Mouse (Mus musculus): ENCODE measurements around the gene Rpp25. TPM values are rescaled to one million over a fixed set of nuclear protein-coding genes. Genes with fewer than 3 reads are reported as not detected.

The Rpp25 gene
- polyA plus RNA-seq, 1 experiment from 2014 or later, result 0.76 TPM

DNA sequence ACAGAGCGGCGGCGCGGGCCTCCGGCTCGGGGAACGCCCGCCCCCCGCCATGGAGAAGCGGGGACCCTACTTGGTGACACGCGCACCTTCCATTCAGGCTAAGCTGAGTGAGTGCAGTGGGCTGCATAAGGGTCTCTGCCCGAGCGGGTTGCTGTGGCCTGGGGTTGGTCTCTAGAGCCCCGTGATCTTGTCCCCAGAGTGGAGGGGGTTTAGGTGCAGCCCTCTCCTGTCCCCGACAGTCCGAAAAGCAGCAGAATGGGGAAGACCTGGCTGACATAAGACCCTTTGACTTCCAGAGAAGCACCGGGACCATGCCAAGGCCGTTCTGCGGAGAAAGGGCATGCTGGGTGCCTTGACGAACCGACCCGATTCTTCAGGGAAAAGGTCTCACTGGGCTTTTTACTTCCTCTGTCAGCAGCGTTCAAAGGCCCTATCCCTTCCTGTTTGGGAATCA lies 33.9 kb downstream of the Rpp25 start:
- peak overlapping the region; percentile 83 for H3K4me2 ChIP-seq
- 0 out of 2 replicates have a peak, but pooled peaks have one; percentile 64 for ATAC-seq (ENCODE audit: insufficient number of reproducible peaks, insufficient read depth, low FRiP score, low TSS enrichment, low read depth)
- peaks cover 46% of the 10 kb centered on the region for H3K36me3 ChIP-seq
- peak overlapping the region; percentile 82 for H3K9ac ChIP-seq (replicated peaks)
- 2% methylated on average over 24 of the region's 24 CpGs for WGBS
- H3K4me1 ChIP-seq (replicated peaks), result peaks cover 18% of the 10 kb centered on the region
- H3K27me3 ChIP-seq, result no peaks in the 10 kb centered on the region
- no peaks in the 10 kb centered on the region for H3K9me3 ChIP-seq
- H3K27ac ChIP-seq, result peak overlapping the region; percentile 85
- peak overlapping the region; percentile 92 for H3K4me3 ChIP-seq (replicated peaks)

DNA sequence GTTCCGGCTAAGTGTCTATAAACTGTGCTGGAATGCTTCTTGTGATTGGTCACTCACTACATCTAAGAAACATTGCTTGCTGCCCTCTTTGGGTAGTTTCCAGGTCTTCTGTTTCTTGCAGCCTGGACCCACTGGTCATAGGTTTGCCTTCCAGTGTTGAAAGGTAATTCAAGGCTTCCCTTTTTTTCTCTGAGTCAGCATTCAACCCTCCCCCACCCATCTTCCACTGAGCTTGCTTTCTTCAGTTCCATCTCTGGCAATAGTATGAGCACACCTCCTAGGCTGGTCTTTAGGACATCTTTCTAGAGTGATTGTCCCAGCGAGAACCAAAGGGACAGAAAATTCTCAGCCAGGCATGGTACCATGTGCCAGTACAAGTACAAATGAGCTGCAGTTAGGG lies 35.7 kb downstream of the Rpp25 start:
- Histone ChIP-seq H3K4me3 (replicated peaks) (no peak overlapping the region), H3K36me3 (peaks cover 50% of the 10 kb centered on the region), H3K4me1 (replicated peaks) (peaks cover 18% of the 10 kb centered on the region), H3K27ac (no peak overlapping the region), H3K9me3 (no peaks in the 10 kb centered on the region), H3K9ac (replicated peaks) (0 out of 2 replicates have a peak overlapping the region, but pooled peaks have one; percentile 1), H3K27me3 (no peaks in the 10 kb centered on the region), H3K4me2 (no peak overlapping the region)
- ATAC-seq (ENCODE audit: insufficient number of reproducible peaks, insufficient read depth, low FRiP score, low TSS enrichment, low read depth), result no peak
- 90% methylated on average over 2 of the region's 2 CpGs for WGBS

DNA sequence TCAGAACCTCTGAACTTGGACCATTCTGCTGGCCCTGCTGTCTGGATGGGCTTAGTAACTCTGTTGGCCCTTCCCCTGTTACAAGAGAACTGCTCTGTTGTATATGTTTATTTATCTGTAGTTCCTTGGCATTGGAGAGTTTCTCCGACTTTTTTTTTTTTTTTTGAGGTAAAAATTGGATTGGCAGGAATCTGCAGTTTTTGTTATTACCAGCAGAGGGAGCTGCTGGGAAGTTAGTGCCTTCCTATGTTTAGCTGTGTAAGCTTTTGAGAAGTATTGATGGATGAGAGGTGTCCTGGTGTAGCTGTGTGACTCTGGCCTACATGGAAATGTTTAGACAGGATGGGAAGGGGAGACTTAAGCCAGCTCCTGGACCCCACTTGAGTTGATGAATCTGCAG lies 37.5 kb downstream of the Rpp25 start:
- no peak overlapping the region for H3K27ac ChIP-seq
- H3K9me3 ChIP-seq, result no peaks in the 10 kb centered on the region
- WGBS, result 19% methylated on average over 1 of the region's 1 CpGs
- H3K4me3 ChIP-seq (replicated peaks), result no peak overlapping the region
- peaks cover 18% of the 10 kb centered on the region for H3K4me1 ChIP-seq (replicated peaks)
- H3K9ac ChIP-seq (replicated peaks), result no peak overlapping the region
- H3K4me2 ChIP-seq, result no peak overlapping the region
- no peaks in the 10 kb centered on the region for H3K27me3 ChIP-seq
- no peak for ATAC-seq (ENCODE audit: insufficient number of reproducible peaks, insufficient read depth, low FRiP score, low TSS enrichment, low read depth)
- peaks cover 67% of the 10 kb centered on the region for H3K36me3 ChIP-seq

DNA sequence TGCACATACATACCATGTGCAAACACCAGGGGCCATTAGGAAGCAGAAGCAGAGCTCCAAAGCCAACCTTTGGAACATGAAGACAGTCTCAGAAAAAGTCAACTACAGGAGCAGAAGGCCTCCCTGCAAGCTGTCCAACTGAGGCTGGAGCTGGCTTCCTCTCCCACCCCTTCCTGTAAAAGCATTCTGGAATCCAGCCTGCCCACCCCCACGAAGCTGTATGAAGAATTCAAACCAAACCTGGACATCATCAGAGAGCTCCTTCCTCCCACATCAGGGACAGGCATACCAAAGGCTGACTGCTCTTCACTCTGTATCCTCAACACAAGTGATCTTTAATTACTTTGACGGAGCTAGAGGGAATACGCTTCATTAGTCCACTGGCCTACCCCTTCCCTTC lies 40.1 kb downstream of the Rpp25 start:
- Histone ChIP-seq H3K4me2 (no peak overlapping the region), H3K36me3 (peaks cover 92% of the 10 kb centered on the region)
- WGBS, result 67% methylated on average over 3 of the region's 3 CpGs

DNA sequence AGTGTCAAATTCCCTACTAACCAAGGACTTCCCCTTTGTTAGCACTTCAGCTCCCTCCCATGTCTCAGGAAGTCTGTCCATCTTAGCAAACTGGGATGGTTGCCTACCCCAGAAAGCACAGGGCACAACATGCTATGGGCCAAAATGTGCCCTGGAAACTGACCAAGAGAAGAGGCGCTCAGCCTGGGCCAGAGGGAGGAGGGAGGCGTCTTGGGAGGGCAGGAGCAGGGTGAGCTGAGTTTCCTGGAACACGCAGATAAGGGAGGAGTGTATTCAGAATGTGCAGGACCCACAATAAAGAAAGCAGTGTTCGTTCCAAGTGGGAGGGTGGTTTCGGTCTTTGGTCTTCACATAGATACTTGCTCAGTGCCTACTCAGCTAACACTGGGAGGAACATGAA lies 43.5 kb downstream of the Rpp25 start:
- whole genome bisulfite sequencing, result 89% methylated on average over 5 of the region's 5 CpGs
- no peaks in the 10 kb centered on the region for H3K27me3 ChIP-seq
- no peak overlapping the region for H3K4me3 ChIP-seq (replicated peaks)
- H3K4me1 ChIP-seq (replicated peaks), result peaks cover 7% of the 10 kb centered on the region
- H3K9ac ChIP-seq (replicated peaks), result no peak overlapping the region
- no peak overlapping the region for H3K27ac ChIP-seq
- no peak for ATAC-seq (ENCODE audit: insufficient number of reproducible peaks, insufficient read depth, low FRiP score, low TSS enrichment, low read depth)
- no peaks in the 10 kb centered on the region for H3K9me3 ChIP-seq
- H3K36me3 ChIP-seq, result peaks cover 85% of the 10 kb centered on the region
- H3K4me2 ChIP-seq, result no peak overlapping the region

More for the DNA sequence above, 40.1 kb downstream of the Rpp25 start:
- Histone ChIP-seq H3K9me3 (no peaks in the 10 kb centered on the region), H3K27ac (no peak overlapping the region), H3K27me3 (no peaks in the 10 kb centered on the region), H3K4me3 (replicated peaks) (no peak overlapping the region), H3K4me1 (replicated peaks) (peaks cover 3% of the 10 kb centered on the region), H3K9ac (replicated peaks) (no peak overlapping the region)
- no peak for ATAC-seq (ENCODE audit: insufficient number of reproducible peaks, insufficient read depth, low FRiP score, low TSS enrichment, low read depth)

DNA sequence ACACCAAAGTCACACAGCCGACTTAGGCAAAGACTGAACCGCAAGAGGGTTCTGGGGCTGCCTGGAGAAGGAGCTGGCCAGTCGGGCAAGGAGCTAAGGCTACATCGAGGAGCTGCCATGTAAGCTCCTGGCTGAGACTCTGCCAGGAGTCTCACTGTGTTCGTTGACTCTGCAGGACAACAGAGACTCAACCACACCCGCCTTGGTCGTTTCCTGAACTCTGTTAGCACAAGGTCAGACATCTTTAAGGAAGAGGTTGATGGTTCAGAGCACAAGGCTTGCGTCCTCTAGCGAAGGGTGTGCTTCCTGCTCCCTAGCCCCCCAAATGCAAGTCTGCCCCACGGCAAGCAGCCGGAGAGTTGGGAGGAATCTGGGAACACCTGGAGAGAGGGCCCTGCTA lies 44.0 kb downstream of the Rpp25 start:
- no peak overlapping the region for H3K9ac ChIP-seq (replicated peaks)
- peaks cover 7% of the 10 kb centered on the region for H3K4me1 ChIP-seq (replicated peaks)
- peaks cover 79% of the 10 kb centered on the region for H3K36me3 ChIP-seq
- no peak overlapping the region for H3K4me3 ChIP-seq (replicated peaks)
- H3K9me3 ChIP-seq, result no peaks in the 10 kb centered on the region
- H3K27me3 ChIP-seq, result no peaks in the 10 kb centered on the region
- no peak overlapping the region for H3K27ac ChIP-seq
- no peak for ATAC-seq (ENCODE audit: insufficient number of reproducible peaks, insufficient read depth, low FRiP score, low TSS enrichment, low read depth)
- H3K4me2 ChIP-seq, result no peak overlapping the region
- WGBS, result 92% methylated on average over 11 of the region's 11 CpGs

DNA sequence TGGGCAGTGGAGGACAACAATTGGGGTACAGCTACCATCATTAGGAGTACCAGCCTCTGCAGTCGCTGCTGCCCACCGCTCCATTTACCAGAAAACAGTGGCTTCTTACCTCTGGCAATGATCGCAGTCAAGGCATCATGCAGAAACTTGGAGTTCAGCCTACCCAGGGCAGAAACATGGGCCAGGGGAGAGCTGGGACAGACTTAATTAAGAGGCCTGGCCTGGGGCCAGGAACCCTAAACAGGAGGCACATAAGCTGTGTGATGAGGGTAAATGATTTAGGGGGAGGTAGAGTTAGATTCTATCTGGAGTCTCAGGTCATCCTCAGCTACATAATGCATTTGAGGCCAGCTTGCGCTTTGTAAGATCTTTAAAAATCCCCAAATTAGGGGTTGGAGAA lies 45.4 kb downstream of the Rpp25 start:
- Histone ChIP-seq H3K27ac (no peak overlapping the region), H3K9ac (replicated peaks) (no peak overlapping the region), H3K4me1 (replicated peaks) (peaks cover 7% of the 10 kb centered on the region), H3K9me3 (no peaks in the 10 kb centered on the region), H3K4me2 (no peak overlapping the region), H3K27me3 (no peaks in the 10 kb centered on the region), H3K4me3 (replicated peaks) (no peak overlapping the region), H3K36me3 (peaks cover 66% of the 10 kb centered on the region)
- ATAC-seq (ENCODE audit: insufficient number of reproducible peaks, insufficient read depth, low FRiP score, low TSS enrichment, low read depth), result no peak
- WGBS, result 90% methylated on average over 4 of the region's 4 CpGs

DNA sequence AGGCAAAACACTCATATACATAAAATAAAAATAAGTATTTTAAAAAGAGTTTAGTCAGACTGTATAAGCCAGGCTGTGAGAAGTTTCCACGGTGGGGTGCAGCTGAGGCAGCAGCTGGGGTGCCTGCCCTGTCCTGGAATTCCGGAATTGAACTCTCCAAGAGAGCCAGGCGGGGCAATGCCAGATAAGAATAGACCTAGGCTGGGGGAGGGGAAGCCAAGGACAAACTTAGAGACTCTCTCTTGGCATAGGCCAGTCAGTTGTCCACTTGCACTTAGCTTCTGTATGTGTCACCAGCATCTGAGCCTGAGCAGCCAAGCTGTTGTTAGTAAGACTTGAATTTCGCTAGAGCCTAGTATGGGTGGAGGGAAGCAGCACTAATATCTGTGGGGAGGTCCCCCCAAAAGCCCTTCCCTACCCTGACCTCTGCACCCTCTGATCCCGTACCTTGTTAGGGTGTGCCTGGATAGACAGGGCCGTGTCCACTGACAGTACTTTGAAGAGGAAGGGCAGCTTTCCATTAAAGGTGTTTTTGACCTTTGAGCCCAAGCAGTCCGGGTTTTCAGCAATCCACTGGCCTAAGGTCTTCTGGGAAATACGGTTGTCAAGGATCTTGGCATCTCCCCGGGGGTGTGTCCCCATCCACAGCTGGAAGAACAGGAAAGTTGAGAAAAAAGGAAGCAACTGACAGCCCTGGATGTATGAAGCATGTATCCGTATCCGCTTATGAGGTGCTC lies 46.5 kb downstream of the Rpp25 start:
- no peaks in the 10 kb centered on the region for H3K27me3 ChIP-seq
- H3K27ac ChIP-seq, result no peak overlapping the region
- H3K9me3 ChIP-seq, result no peaks in the 10 kb centered on the region
- peaks cover 7% of the 10 kb centered on the region for H3K4me1 ChIP-seq (replicated peaks)
- H3K4me2 ChIP-seq, result no peak overlapping the region
- no peak overlapping the region for H3K4me3 ChIP-seq (replicated peaks)
- ATAC-seq (ENCODE audit: insufficient number of reproducible peaks, insufficient read depth, low FRiP score, low TSS enrichment, low read depth), result no peak
- peaks cover 55% of the 10 kb centered on the region for H3K36me3 ChIP-seq
- WGBS, result 87% methylated on average over 11 of the region's 11 CpGs
- H3K9ac ChIP-seq (replicated peaks), result no peak overlapping the region

DNA sequence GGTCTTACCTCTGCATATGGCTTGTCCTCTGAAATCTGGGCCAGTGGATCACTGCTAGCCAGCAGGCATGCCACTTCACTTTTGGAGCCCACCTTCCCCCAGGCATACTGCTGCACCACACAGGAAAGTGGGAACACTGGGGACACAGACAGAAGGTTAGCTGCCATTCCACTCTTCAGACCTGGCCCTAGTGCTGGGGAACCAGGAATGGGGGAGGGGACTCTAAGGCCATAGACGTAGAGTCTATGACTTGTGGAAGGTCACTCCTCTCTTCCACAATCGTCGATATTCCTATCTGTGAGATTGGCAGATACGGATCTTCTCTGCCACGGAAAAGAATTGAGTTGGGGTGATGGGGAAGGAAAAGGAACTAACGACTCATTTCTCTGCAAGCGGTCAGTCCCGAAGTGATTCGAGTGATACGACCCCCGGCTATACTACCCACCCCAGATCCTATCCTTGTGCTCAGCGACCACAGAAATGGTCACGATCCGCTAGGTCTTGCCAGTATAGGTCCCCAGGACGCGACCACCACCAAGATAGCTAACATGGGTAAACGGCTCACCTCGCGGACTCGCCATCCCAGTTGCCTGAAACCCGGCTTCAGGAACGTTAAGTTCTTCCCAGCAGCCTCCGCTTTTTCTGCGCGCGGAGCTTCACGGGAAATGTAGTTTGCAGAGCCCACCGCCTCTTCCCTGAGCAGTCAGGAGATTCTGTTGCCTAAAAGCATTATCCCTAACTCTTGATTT lies 48.5 kb downstream of the Rpp25 start, which contains the start of gene Mpi:
Gene Mpi, minus strand, starts transcription at position 625 of the 749 bp plus-strand sequence.
- peaks cover 35% of the 10 kb centered on the region for H3K36me3 ChIP-seq
- H3K4me2 ChIP-seq, result peak within 1 kb of the TSS; percentile 83
- peak; percentile 63; the same call in 1 of the 2 replicates for ATAC-seq (ENCODE audit: insufficient number of reproducible peaks, insufficient read depth, low FRiP score, low TSS enrichment, low read depth)
- H3K9ac ChIP-seq (replicated peaks), result peak within 1 kb of the TSS; percentile 66
- H3K9me3 ChIP-seq, result no peaks in the 10 kb centered on the region
- H3K4me3 ChIP-seq (replicated peaks), result peak within 1 kb of the TSS; percentile 67
- H3K27me3 ChIP-seq, result no peaks in the 10 kb centered on the region
- peaks cover 7% of the 10 kb centered on the region for H3K4me1 ChIP-seq (replicated peaks)
- H3K27ac ChIP-seq, result no peak within 1 kb of the TSS
- WGBS, result under 1% methylated on average over 28 of the region's 28 CpGs

DNA sequence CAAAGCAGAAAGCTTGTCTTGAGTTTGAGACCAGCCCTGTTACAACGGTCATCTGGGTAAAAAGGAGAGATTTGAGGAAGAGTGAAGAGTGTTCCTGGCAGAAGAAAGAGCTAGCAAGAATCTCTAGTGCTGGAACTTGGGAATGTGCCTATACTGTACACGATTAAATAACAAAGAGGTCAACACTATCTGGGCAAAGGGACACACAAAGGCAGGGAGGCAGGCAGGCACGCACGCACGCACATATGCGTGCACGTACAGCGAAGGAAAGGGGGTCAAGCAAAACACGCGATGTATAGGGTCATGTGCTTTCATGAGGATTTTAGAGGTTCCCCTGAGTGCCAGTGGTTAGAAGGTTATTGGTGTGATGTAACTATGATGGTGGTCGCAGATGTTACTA lies 49.3 kb downstream of the Rpp25 start:
- Histone ChIP-seq H3K36me3 (peaks cover 27% of the 10 kb centered on the region), H3K9me3 (no peaks in the 10 kb centered on the region), H3K4me3 (replicated peaks) (0 out of 2 replicates have a peak overlapping the region, but pooled peaks have one; percentile 67), H3K4me1 (replicated peaks) (peaks cover 7% of the 10 kb centered on the region), H3K27ac (no peak overlapping the region), H3K27me3 (no peaks in the 10 kb centered on the region), H3K9ac (replicated peaks) (no peak overlapping the region), H3K4me2 (no peak overlapping the region)
- ATAC-seq (ENCODE audit: insufficient number of reproducible peaks, insufficient read depth, low FRiP score, low TSS enrichment, low read depth), result no peak
- 74% methylated on average over 11 of the region's 11 CpGs for WGBS

DNA sequence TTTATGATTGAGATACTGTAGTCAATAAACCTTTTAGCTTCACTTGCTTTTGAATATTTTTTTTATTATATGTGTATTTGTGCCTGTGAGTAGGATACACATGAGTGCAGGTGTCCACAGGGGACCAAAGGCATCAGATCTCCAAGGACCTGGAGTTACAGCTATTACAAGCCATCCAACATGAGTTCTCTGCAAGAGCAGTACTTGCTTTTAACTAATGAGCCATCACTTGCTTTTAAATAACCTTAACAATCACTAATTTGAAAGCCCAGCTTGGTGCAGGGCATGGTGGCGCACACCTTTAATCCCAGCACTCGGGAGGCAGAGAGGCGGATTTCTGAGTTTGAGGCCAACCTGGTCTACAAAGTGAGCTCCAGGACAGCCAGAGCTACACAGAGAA lies 50.9 kb downstream of the Rpp25 start:
- H3K4me1 ChIP-seq (replicated peaks), result peaks cover 7% of the 10 kb centered on the region
- no peaks in the 10 kb centered on the region for H3K9me3 ChIP-seq
- ATAC-seq (ENCODE audit: insufficient number of reproducible peaks, insufficient read depth, low FRiP score, low TSS enrichment, low read depth), result no peak
- no peak overlapping the region for H3K4me2 ChIP-seq
- WGBS, result 34% methylated on average over 3 of the region's 3 CpGs
- H3K27me3 ChIP-seq, result no peaks in the 10 kb centered on the region; the same call in 1 of the 2 replicates
- no peak overlapping the region for H3K4me3 ChIP-seq (replicated peaks)
- H3K9ac ChIP-seq (replicated peaks), result no peak overlapping the region
- no peak overlapping the region for H3K27ac ChIP-seq
- peaks cover 10% of the 10 kb centered on the region for H3K36me3 ChIP-seq
